Mouse (Mus musculus) hindbrain, embryonic 16.5 days (tissue): ENCODE measurements around the gene Vapb. TPM values are rescaled to one million over a fixed set of nuclear protein-coding genes. Genes with fewer than 3 reads are reported as not detected.

Experiments used
- ATAC-seq: fragments of 200-750 bp; cut with Nextera tagmentation; 2 replicates; pipeline ENCODE4 v1.8.0; 2017; ENCODE audit warnings: moderate TSS enrichment, moderate library complexity
- H3K27ac ChIP-seq: fragments of 300-500 bp; sonication (generic); 2 replicates; pipeline ENCODE4 v1.5.1; 2014; ENCODE audit warnings: low read depth, mild to moderate bottlenecking, control low read depth, low read length, moderate library complexity
- H3K27me3 ChIP-seq: fragments of 300-500 bp; sonication (generic); replicated peaks from 2 replicates; pipeline ENCODE4 v1.6.1; 2014; ENCODE audit warnings: low read length; ENCODE audit not compliant: control insufficient read depth, insufficient read depth
- H3K36me3 ChIP-seq: fragments of 300-500 bp; sonication (generic); 2 replicates; pipeline ENCODE4 v1.6.1; 2014; ENCODE audit warnings: mild to moderate bottlenecking, low read length, moderate library complexity, mixed read lengths; ENCODE audit not compliant: control insufficient read depth, insufficient read depth
- H3K4me1 ChIP-seq: fragments of 300-500 bp; sonication (generic); 2 replicates; pipeline ENCODE4 v1.6.1; 2014; ENCODE audit warnings: low read depth, low read length; ENCODE audit not compliant: control insufficient read depth, insufficient read depth
- H3K4me2 ChIP-seq: fragments of 300-500 bp; sonication (generic); 2 replicates; pipeline ENCODE4 v1.6.1; 2014; ENCODE audit warnings: mild to moderate bottlenecking, low read length, control low read depth, moderate library complexity
- H3K4me3 ChIP-seq: fragments of 300-500 bp; sonication (generic); 2 replicates; pipeline ENCODE4 v1.5.1; 2014; ENCODE audit warnings: mild to moderate bottlenecking, low read length, control low read depth, moderate library complexity
- H3K9ac ChIP-seq: fragments of 300-500 bp; sonication (generic); 2 replicates; pipeline ENCODE4 v1.6.1; 2014; ENCODE audit warnings: low read depth, mild to moderate bottlenecking, control low read depth, low read length, moderate library complexity
- H3K9me3 ChIP-seq: fragments of 300-500 bp; sonication (generic); 2 replicates; pipeline ENCODE4 v1.6.1; 2014; ENCODE audit warnings: mild to moderate bottlenecking, low read length, moderate library complexity; ENCODE audit not compliant: control insufficient read depth
- WGBS: fragments of 180-500 bp; shearing (Covaris S2); extraction: QIAGEN DNeasy Blood & Tissue Kit; methylation state at CpG from one replicate; pipeline ENCODE4 v1.1.7; 2014; 5-methylcytosine and 5-hydroxymethylcytosine counted together
- polyA plus RNA-seq: library from polyadenylated mRNA; unstranded; fragments of >200 nt; fragmentation: Nextera tagmentation; extraction: Ambion mirVana; gene quantifications from 2 replicates; pipeline ENCODE4 v1.2.1, GENCODE M21; 2015

The Vapb gene
- polyA plus RNA-seq, 1 experiment from 2014 or later: 22.1 TPM

DNA sequence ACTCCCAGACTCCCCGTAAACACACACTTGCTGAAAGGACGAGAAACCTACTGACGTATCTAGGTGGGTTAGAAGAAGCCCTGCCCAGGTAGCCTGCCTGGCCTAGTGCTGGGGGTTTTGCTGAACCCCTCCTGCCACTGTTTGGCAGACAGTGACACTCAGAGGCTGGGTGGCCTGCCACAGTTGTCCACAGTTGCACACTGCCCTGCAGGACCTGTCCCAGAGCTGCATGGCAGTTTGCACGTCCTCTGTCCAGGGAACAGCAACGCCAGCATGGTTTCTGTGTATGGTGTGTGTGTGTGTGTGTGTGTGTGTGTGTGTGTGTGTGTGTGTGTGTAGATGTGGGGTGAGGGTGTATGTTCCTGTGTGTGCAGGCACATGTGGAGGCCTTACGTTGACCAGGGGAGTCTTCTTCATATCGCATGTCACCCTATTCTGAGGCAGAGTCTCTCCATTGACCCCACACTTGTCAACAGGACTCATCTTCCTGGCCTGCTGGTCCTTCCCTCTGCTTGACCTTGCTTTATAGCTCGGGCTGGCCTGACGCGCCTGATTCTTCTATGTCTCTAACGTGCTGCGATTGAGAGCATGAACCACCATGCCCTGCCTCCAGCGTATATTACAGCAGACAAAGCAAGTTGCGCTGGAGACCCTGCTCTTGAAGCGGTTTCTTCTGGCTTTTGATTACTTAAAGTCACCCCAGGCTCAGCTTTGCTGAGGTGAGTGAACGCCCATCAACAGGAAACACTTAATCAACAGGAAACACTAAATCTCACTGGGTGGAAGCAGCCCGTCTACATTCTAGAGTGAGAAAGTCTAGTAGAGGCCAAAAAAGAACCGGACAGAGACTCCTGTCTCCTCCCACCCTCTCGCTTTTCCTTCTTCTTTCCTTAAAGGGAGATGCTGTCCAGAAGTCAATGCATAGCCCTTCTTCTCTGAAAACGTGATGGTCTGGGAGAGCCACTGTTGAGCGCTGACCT is 57.5 kb downstream of the Vapb start:
- WGBS: 83% methylated on average over 21 of the region's 21 CpGs
- Histone ChIP-seq H3K4me1 (peaks cover 28% of the 10 kb centered on the region), H3K36me3 (no peaks in the 10 kb centered on the region), H3K4me3 (no peak overlapping the region), H3K27ac (no peak overlapping the region), H3K4me2 (no peak overlapping the region), H3K27me3 (no peaks in the 10 kb centered on the region), H3K9ac (no peak overlapping the region), H3K9me3 (no peaks in the 10 kb centered on the region)
- no peak for ATAC-seq

DNA sequence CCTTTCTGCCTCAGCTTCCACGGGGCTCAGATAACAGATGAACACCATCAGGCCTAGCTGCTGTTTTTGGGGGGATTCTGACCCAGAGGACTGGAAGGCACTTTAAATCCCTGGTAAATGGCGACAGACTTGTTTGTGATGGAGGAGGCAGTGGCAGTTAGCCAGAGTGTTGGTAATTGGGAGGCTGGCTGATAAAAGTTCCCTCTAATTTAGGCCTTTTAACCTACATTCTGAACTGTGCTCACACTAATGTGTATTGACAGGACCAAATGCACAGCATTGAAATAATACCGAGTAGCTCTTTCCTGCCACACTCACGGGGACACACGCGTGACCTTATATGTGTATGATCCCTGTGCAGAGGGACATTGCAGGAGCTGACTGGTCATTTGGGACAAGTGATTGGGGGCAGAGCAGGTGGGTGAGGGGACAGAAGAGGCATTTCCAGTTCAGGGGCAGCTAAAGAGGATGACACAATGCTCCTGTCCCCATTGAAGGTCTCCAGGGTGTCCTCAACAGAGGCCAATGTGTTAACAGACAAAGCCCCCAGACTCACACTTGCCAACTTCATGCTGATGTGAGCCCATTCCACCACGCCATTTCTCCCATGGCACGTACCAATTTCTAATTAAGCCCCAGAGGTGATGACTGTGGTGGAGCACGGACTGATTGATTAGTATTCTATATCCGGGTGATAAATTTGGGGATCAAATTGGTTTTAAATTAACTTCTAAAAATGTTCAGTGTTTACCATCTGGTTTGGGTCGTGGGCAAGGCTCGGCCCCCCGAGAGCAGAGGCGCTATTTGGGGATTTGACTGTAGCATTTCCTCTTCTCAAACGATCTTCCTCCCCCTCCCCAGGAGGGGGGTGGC is 58.7 kb downstream of the Vapb start:
- no peak overlapping the region for H3K27ac ChIP-seq
- H3K4me3 ChIP-seq: no peak overlapping the region
- WGBS: 63% methylated on average over 15 of the region's 15 CpGs
- H3K4me2 ChIP-seq: no peak overlapping the region
- H3K4me1 ChIP-seq: peaks cover 16% of the 10 kb centered on the region
- no peak overlapping the region for H3K9ac ChIP-seq
- no peaks in the 10 kb centered on the region for H3K36me3 ChIP-seq
- no peak for ATAC-seq
- no peaks in the 10 kb centered on the region for H3K27me3 ChIP-seq
- no peaks in the 10 kb centered on the region for H3K9me3 ChIP-seq

DNA sequence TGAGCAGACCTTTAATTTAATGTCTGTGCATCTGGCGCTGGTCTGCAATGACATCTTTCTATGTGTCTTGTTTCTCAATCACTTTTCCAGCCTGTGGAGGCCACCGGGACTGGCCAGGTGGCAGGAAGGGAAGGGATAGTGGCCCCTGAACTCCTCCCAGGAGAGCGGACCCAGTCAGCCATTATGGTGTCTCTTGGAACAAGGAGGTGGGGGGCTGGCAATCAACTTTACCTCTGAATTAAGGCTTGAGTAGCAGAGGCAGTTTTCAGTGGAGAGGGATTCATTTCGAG is 59.3 kb downstream of the Vapb start:
- no peak for ATAC-seq
- Histone ChIP-seq H3K36me3 (no peaks in the 10 kb centered on the region), H3K27me3 (no peaks in the 10 kb centered on the region), H3K9me3 (no peaks in the 10 kb centered on the region), H3K4me2 (no peak overlapping the region), H3K27ac (no peak overlapping the region), H3K4me3 (no peak overlapping the region), H3K9ac (no peak overlapping the region), H3K4me1 (peaks cover 12% of the 10 kb centered on the region)
- 69% methylated on average over 4 of the region's 4 CpGs for WGBS

DNA sequence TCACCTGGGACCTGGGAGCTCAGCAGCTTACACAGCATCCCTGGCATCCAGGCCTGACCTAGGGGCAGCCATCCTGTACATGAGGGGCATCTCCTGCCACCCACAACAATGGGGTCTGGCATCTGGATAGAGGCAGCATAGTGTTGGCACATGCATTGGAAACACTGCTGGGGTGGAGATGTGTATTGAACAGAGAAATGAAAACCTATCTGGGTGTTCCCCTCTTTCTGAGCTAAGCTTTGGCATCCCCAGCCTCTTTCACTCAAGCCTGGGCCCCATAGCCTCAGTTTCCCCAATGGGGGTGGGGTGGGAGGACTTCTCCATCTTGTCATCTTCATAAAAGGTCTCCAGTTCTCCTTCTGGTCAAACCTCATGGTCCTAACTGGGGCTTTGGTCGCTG is 62.2 kb downstream of the Vapb start:
- WGBS: 85% methylated on average over 1 of the region's 1 CpGs
- H3K27me3 ChIP-seq: no peaks in the 10 kb centered on the region
- H3K4me1 ChIP-seq: no peaks in the 10 kb centered on the region
- H3K27ac ChIP-seq: no peak overlapping the region
- H3K4me3 ChIP-seq: no peak overlapping the region
- no peak for ATAC-seq
- no peaks in the 10 kb centered on the region for H3K9me3 ChIP-seq
- no peaks in the 10 kb centered on the region for H3K36me3 ChIP-seq
- H3K9ac ChIP-seq: no peak overlapping the region
- H3K4me2 ChIP-seq: no peak overlapping the region

DNA sequence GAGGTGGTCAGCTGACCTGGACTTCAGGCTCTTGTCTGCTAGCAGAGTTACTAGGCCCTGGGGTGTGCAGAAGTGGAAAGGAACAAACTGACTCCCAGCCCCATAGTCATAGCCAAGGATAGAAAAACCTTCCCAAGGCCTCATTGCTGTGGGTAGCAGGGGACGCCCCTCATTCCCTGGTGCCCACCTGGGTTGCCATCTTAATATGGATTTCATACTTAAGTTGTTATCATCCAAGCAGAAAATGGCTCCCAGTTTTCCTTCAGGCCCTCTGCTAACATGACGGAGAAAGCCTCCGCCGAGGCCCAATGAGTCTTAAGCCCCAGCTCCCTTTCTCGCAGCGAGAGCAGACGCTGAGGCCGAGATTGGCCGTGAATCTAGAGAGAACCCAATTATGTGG is 63.3 kb downstream of the Vapb start:
- H3K9ac ChIP-seq: no peak overlapping the region
- no peak for ATAC-seq
- no peak overlapping the region for H3K4me2 ChIP-seq
- 63% methylated on average over 9 of the region's 9 CpGs for WGBS
- H3K36me3 ChIP-seq: no peaks in the 10 kb centered on the region
- no peaks in the 10 kb centered on the region for H3K4me1 ChIP-seq
- no peak overlapping the region for H3K4me3 ChIP-seq
- no peaks in the 10 kb centered on the region for H3K9me3 ChIP-seq
- no peak overlapping the region for H3K27ac ChIP-seq
- H3K27me3 ChIP-seq: no peaks in the 10 kb centered on the region

DNA sequence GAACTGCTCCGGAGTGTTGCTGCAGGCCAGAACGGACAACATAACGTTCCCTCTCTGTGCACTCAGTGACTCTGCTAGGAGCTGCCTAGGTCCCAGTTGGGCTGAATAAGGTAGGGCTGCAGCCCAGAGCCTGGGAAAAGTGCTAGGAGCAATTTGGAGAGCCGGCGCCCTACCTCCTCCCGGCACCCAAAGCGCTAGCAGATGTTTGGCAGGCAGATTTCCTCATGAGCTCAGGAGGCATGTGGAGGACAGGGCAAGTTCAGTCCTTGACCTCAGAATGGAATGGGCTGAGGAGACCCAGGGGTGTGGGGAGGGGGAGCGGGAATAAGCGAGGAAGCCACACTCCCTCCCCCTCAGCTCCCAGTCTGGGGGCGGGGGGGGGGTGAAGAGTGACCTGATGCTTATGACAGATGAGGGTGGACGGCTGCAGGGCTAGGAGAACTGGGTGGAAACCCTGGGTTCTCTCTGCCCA is 64.1 kb downstream of the Vapb start:
- Histone ChIP-seq H3K36me3 (no peaks in the 10 kb centered on the region), H3K4me2 (no peak overlapping the region), H3K4me1 (no peaks in the 10 kb centered on the region), H3K9ac (no peak overlapping the region), H3K4me3 (no peak overlapping the region), H3K27ac (no peak overlapping the region), H3K9me3 (no peaks in the 10 kb centered on the region), H3K27me3 (no peaks in the 10 kb centered on the region)
- no peak for ATAC-seq
- WGBS: 72% methylated on average over 9 of the region's 11 CpGs

DNA sequence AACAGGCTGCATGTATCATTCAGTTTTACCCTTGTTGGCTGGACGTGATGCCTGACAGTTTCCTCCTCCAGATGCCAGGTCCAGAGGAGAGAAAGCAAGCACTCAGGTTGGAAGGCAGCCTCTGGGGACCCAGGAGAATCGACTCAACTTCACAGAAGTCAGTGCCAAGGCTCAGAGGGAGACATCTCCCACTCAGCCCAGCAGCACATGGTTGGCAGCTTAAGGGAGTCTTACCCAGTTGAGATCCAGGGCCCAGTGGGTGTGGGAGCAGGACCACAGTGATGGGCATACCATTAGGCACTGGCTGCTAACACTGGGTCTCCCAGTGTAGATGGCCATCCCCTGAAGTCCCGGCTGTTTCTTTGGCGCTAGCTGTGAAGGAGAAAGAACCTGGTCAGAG is 64.9 kb downstream of the Vapb start:
- WGBS: 79% methylated on average over 4 of the region's 4 CpGs
- no peaks in the 10 kb centered on the region for H3K27me3 ChIP-seq
- ATAC-seq: no peak
- no peak overlapping the region for H3K27ac ChIP-seq
- H3K36me3 ChIP-seq: no peaks in the 10 kb centered on the region
- no peaks in the 10 kb centered on the region for H3K9me3 ChIP-seq
- no peak overlapping the region for H3K4me3 ChIP-seq
- no peak overlapping the region for H3K4me2 ChIP-seq
- H3K4me1 ChIP-seq: no peaks in the 10 kb centered on the region
- no peak overlapping the region for H3K9ac ChIP-seq

DNA sequence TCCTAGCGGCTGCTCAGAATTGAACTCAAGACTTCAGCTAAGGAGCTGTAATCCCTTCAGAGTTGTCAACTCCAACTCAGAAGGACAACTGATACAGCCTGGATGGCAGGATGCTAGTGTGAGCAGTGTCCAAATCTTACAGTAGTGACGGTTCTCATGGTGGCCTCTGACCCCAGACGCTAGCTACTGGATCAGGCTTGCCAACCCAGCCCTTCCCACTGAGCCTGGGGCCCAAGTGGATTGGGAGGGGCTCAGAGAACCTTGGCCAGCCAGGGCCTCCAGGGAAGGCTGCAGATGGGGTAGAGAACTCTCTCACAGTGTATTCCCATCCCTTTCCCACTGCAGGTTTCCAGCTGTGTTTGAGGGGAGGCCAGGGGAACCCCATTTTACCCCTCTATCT is 65.6 kb downstream of the Vapb start:
- H3K36me3 ChIP-seq: no peaks in the 10 kb centered on the region
- H3K9me3 ChIP-seq: no peaks in the 10 kb centered on the region
- no peak for ATAC-seq
- 78% methylated on average over 3 of the region's 3 CpGs for WGBS
- H3K27me3 ChIP-seq: no peaks in the 10 kb centered on the region
- no peak overlapping the region for H3K27ac ChIP-seq
- no peak overlapping the region for H3K9ac ChIP-seq
- no peak overlapping the region for H3K4me2 ChIP-seq
- H3K4me1 ChIP-seq: no peaks in the 10 kb centered on the region
- no peak overlapping the region for H3K4me3 ChIP-seq

DNA sequence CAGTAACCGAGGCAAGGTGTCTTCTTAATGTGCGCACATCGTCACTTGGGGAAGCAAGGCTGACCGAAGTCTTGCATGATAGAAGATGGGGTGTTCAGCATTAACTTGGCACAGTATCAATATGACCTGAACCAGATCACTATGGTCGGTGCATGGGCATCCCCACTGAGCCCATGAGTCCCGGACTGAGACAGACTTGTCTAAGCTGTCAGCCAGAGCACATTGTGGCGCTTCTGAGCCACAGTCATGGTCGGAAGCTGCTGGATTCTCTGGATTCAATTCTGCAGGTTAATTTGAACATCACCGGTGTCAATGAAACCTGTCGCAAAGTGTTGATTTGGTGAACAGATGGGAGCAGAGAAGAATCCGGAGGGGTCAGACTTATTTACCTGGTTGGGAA is 66.5 kb downstream of the Vapb start:
- no peak overlapping the region for H3K9ac ChIP-seq

More for the DNA sequence above, 66.5 kb downstream of the Vapb start:
- ATAC-seq: no peak
- Histone ChIP-seq H3K27me3 (no peaks in the 10 kb centered on the region), H3K4me3 (no peak overlapping the region), H3K4me1 (no peaks in the 10 kb centered on the region), H3K4me2 (no peak overlapping the region), H3K9me3 (no peaks in the 10 kb centered on the region), H3K36me3 (no peaks in the 10 kb centered on the region), H3K27ac (no peak overlapping the region)
- WGBS: 90% methylated on average over 11 of the region's 11 CpGs
